Mouse (Mus musculus) limb, embryonic 14.5 days (tissue): ENCODE measurements at regions not wholly inside any gene's neighbourhood (a gene's known extent, or its start where the extent isn't known, plus 50 kb on each side); places are given as distances from the start of the nearest gene placed in this dataset.
"Not testable (repeated sequence)": the region's sequence is repeated elsewhere in the genome, so short reads cannot be mapped to it uniquely, and the experiment has no call there.

ENCODE experiments used
- ATAC-seq: fragments of 200-750 bp; cut with Nextera tagmentation; 2 replicates; pipeline ENCODE4 v1.8.0; 2017; ENCODE audit warnings: low read depth, moderate number of reproducible peaks, moderate TSS enrichment; ENCODE audit not compliant: low FRiP score
- DNase-seq: peaks from one replicate; pipeline ENCODE4 v3.0.0-alpha.2; 2015; ENCODE audit warnings: low spot score
- H3K27ac ChIP-seq: fragments of 300-500 bp; sonication (generic); replicated peaks from 2 replicates; pipeline ENCODE4 v1.5.1; 2014; ENCODE audit warnings: low read depth, mild to moderate bottlenecking, low read length, moderate library complexity, mixed read lengths
- H3K27me3 ChIP-seq: fragments of 300-500 bp; sonication (generic); 2 replicates; pipeline ENCODE4 v1.6.1; 2014; ENCODE audit warnings: low read length, mixed read lengths; ENCODE audit not compliant: control insufficient read depth, insufficient read depth
- H3K36me3 ChIP-seq: fragments of 300-500 bp; sonication (generic); 2 replicates; pipeline ENCODE4 v1.6.1; 2014; ENCODE audit warnings: mild to moderate bottlenecking, low read length, moderate library complexity, mixed read lengths; ENCODE audit not compliant: control insufficient read depth, insufficient read depth
- H3K4me1 ChIP-seq: fragments of 300-500 bp; sonication (generic); 2 replicates; pipeline ENCODE4 v1.6.1; 2014; ENCODE audit warnings: antibody characterized with exemption, low read length, mixed read lengths; ENCODE audit not compliant: control insufficient read depth, insufficient read depth
- H3K4me2 ChIP-seq: fragments of 300-500 bp; sonication (generic); replicated peaks from 2 replicates; pipeline ENCODE4 v1.6.1; 2014; ENCODE audit warnings: low read depth, mild to moderate bottlenecking, low read length, moderate library complexity; ENCODE audit not compliant: severe bottlenecking
- H3K4me3 ChIP-seq: fragments of 300-500 bp; sonication (generic); replicated peaks from 2 replicates; pipeline ENCODE4 v1.5.1; 2014; ENCODE audit warnings: low read length
- H3K9ac ChIP-seq: fragments of 300-500 bp; sonication (generic); 2 replicates; pipeline ENCODE4 v1.6.1; 2014; ENCODE audit warnings: mild to moderate bottlenecking, low read depth, low read length, moderate library complexity; ENCODE audit not compliant: severe bottlenecking
- H3K9me3 ChIP-seq: fragments of 300-500 bp; sonication (generic); 2 replicates; pipeline ENCODE4 v1.6.1; 2016; ENCODE audit warnings: low read length; ENCODE audit not compliant: control insufficient read depth
- POLR2A ChIP-seq: fragments of 200-500 bp; IDR thresholded peaks from 2 replicates; pipeline ENCODE4 v1.8.0; 2012; ENCODE audit warnings: inconsistent platforms, mild to moderate bottlenecking, moderate library complexity, borderline replicate concordance; ENCODE audit not compliant: insufficient read depth, insufficient read length; ENCODE audit errors: extremely low read depth
- WGBS: fragments of 180-500 bp; shearing (Covaris S2); extraction: QIAGEN DNeasy Blood & Tissue Kit; methylation state at CpG from one replicate; pipeline ENCODE4 v1.1.7; 2014; 5-methylcytosine and 5-hydroxymethylcytosine counted together

DNA sequence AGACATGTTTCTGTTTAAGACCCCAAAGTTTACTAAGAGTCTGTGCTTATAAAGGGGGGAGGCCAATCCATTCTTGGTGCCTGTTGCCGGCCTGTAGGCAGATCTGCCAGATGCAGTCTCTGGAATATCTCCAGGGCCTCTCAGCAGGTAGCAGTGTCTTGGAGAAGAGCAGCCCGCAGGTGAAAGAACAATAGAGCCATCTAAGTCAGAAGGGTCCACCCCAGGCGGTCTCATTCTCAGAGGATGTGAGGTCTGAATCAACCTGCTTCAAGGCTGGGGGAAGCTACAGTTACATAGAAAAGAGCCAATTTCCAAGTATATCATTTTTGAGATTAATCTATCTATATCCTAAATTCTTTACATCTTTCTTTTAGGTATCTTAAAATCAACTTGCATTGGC, 366.0 kb upstream of the Dab2 start:
- Histone ChIP-seq H3K4me3 (no peak overlapping the region), H3K9me3 (no peaks in the 10 kb centered on the region), H3K4me2 (no peak overlapping the region), H3K36me3 (no peaks in the 10 kb centered on the region), H3K27ac (no peak overlapping the region), H3K9ac (no peak overlapping the region), H3K4me1 (no peaks in the 10 kb centered on the region), H3K27me3 (no peaks in the 10 kb centered on the region)
- ATAC-seq = no peak
- DNase-seq = no peak
- no peak for TF ChIP-seq POLR2A
- 49% methylated on average over 3 of the region's 3 CpGs for WGBS

DNA sequence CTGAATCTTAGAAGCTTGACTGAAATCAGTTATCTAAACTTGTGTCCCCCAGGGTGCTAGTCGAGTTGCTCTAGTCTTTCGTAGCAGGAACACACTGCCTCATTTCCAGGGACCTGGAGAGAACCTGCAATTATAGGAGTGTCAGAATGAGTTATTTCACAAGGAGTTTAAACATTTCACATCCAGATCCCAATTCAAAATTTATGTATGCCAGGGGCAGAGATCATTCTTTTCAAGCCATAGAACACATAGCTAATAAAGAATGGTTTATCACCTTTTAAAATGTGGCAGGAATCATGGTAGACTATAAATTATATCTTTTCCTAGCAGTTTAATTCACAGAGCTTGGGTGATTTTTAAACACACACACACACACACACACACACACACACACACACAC, 358.6 kb upstream of the Dab2 start:
- Histone ChIP-seq H3K27ac (no peak overlapping the region), H3K4me3 (no peak overlapping the region), H3K36me3 (no peaks in the 10 kb centered on the region), H3K4me1 (no peaks in the 10 kb centered on the region), H3K4me2 (no peak overlapping the region), H3K27me3 (no peaks in the 10 kb centered on the region), H3K9ac (no peak overlapping the region), H3K9me3 (no peaks in the 10 kb centered on the region)
- 4% methylated on average over 2 of the region's 2 CpGs for WGBS
- ATAC-seq (no peak), DNase-seq (no peak)
- TF ChIP-seq POLR2A = no peak

DNA sequence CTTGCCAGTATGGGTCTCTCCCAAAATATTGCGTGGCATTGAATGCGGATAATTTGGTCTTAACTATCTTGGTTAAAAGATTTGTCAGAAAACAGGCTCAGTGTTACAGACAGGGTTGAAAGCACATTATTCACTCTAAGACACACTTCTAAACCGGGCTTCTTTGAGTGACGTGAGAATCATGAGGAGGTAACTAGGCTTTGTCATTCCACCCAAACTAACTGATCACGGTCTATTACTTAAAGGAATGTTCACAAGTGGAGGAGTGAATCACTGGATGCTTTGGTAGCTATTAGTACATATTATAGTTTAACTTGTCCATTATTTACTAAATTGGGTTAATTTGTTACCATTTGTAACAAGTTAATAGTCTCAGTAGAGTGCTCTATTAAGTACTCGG, 352.9 kb upstream of the Dab2 start:
- no peak overlapping the region for H3K9ac ChIP-seq
- no peak for DNase-seq
- ATAC-seq = no peak
- no peak overlapping the region for H3K27ac ChIP-seq
- 88% methylated on average over 6 of the region's 6 CpGs for WGBS
- no peaks in the 10 kb centered on the region for H3K9me3 ChIP-seq
- H3K4me2 ChIP-seq = no peak overlapping the region
- no peaks in the 10 kb centered on the region for H3K36me3 ChIP-seq
- no peak for TF ChIP-seq POLR2A
- no peaks in the 10 kb centered on the region for H3K27me3 ChIP-seq
- no peaks in the 10 kb centered on the region for H3K4me1 ChIP-seq
- H3K4me3 ChIP-seq = no peak overlapping the region

DNA sequence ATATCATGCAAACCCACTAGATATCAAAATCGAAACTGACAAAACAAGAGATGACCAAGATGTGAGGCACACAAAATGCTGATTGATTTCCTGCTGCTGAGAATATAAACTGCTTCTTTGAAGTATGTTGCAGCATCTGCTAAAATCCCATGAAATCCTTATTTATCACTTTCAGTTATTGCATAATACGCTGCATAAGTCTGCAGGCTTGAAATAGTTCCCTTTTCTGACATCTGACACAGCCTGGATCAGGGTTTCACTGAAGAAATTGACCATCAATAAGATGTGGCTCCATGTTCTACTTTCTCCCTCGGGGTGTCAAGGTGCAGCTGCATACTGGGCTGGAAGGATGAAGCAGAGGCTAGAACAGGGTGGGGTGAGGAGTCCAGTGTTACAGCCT, 348.7 kb upstream of the Dab2 start:
- Histone ChIP-seq H3K27ac (no peak overlapping the region), H3K27me3 (no peaks in the 10 kb centered on the region), H3K4me2 (no peak overlapping the region), H3K9me3 (no peaks in the 10 kb centered on the region), H3K4me3 (no peak overlapping the region), H3K4me1 (no peaks in the 10 kb centered on the region), H3K36me3 (no peaks in the 10 kb centered on the region), H3K9ac (no peak overlapping the region)
- TF ChIP-seq POLR2A = no peak
- no peak for ATAC-seq
- no peak for DNase-seq
- WGBS = 69% methylated on average over 3 of the region's 3 CpGs

DNA sequence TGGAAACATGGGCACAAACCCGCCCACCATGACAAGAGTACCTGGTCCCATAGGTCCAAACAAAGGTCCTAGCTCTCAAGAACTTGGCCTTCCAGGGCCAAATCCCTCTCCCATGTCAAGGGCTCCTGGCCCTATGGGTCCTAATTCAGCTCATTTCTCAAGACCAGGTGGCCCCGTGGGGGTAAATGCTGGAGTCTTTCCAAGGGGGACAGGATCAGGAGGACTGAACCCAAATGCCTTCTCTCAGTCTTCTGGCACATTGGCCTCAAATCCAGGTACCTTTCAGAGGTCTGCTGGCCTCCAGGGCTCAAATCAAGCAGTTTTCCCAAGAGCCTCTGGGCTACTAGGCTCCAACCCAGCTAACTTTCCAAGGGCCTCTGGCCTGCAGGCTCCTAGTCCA, 347.9 kb upstream of the Dab2 start:
- not testable (repeated sequence) for H3K27me3 ChIP-seq, H3K4me2 ChIP-seq, H3K9me3 ChIP-seq, H3K4me1 ChIP-seq, H3K9ac ChIP-seq, H3K36me3 ChIP-seq, ATAC-seq, H3K27ac ChIP-seq, DNase-seq, H3K4me3 ChIP-seq
- WGBS = 89% methylated on average over 2 of the region's 2 CpGs

DNA sequence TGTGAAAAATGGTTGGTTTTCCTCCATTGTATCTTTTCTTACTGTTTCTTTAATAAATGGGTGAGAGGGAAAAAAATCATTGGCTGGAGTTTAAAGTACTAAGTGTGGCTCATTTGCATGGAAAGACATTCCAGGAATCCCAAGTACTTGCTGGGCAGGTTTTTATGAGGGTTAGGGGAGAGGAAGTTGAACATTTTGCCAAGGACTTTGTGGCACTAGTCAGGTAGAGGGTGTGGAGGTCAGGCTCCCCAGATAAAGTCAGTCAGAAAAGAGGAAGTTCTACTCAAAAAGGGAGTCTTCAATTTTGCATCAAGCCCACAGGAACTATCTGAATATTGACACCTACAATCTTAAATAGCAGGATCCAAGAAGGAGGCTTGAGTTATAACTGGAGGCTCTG, 346.5 kb upstream of the Dab2 start:
- no peak for TF ChIP-seq POLR2A
- DNase-seq (no peak), ATAC-seq (no peak)
- Histone ChIP-seq H3K4me1 (no peaks in the 10 kb centered on the region), H3K9ac (no peak overlapping the region), H3K36me3 (no peaks in the 10 kb centered on the region), H3K4me2 (no peak overlapping the region), H3K27ac (no peak overlapping the region), H3K27me3 (no peaks in the 10 kb centered on the region), H3K9me3 (no peaks in the 10 kb centered on the region), H3K4me3 (no peak overlapping the region)
